In the genomic region with DNA sequence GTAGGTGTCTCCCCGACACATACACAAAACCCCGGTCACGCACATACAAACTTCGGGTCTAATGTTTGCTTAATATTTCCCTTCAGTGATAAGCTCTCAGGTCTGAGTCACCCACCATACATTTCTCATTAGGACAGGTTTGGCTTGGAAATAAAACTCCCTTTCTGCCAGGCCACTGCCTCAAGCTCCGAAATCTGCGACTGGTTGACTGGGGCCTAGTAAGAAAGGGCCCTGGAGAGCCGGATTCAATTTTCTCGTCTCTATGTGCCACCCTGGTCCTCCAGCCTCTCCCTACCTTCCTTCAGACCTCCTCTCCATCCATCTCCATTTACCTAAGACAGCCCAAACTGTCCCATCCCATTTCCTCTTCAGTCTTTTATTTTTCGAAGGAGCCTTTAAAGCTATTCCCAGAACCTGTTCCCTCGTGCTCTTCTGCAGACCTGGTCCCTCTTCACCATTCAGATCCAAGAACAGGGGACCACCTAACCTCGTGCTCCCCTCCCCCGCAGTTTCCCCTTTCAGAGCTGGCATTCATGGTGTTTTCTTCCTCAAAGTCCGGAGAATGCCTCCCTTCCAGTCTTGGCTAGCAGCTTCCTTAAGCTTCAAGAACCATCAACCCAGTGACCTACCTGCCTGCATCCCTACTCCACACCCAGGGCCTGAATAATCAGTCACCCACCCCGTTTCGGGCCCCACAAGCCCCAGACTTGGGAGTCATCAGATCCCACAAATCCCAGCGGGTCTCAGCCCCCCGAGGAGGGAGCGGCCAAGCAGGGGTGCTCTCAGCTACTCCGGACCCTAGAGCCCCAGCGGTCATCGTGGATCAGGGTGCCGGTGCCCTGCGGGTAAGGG, we compare ENCODE assay signal across 9 mouse cellular contexts. TPM values are rescaled to one million over a fixed set of nuclear protein-coding genes. Genes with fewer than 3 reads are reported as not detected.
DNase-seq lines count a peak whose midpoint lies in the region; ATAC-seq and TF ChIP-seq lines count a peak whose summit lies in the region.
"Had no signal": no experiment of that assay in that cellular context is flagged by ENCODE, and none has a peak within 500 bp of the region (broad histone marks: within the 10 kb centered on the region; RNA-seq: fewer than 3 reads in every experiment).

No protein-coding gene starts in this region.

- peak overlapping the region; percentile 97 for H3K9ac ChIP-seq in embryonic facial prominence, embryonic 11.5 days (replicated peaks; ENCODE audit: low read length)
- peak overlapping the region; percentile 96 for H3K9ac ChIP-seq in hindbrain, postnatal 0 days (replicated peaks; ENCODE audit: low read length)
- peak overlapping the region; percentile 99 for H3K9ac ChIP-seq in midbrain, postnatal 0 days (replicated peaks; ENCODE audit: low read length, poor library complexity, severe bottlenecking)

- H3K36me3 ChIP-seq in heart, embryonic 10.5 days: no peaks in the 10 kb centered on the region
- H3K36me3 ChIP-seq in E14TG2a.4 (ENCODE audit: insufficient read depth, low read length): peaks cover 21% of the 10 kb centered on the region
- H3K36me3 ChIP-seq in embryonic facial prominence, embryonic 11.5 days (replicated peaks; ENCODE audit: control insufficient read depth, insufficient read depth, low read depth, low read length): no peaks in the 10 kb centered on the region
- H3K36me3 ChIP-seq in hindbrain, postnatal 0 days (ENCODE audit: insufficient read depth, low read length): no peaks in the 10 kb centered on the region
- no peaks in the 10 kb centered on the region for H3K36me3 ChIP-seq in midbrain, postnatal 0 days (ENCODE audit: insufficient read depth, low read length)

- H3K27me3 ChIP-seq in heart, embryonic 10.5 days (ENCODE audit: insufficient read depth, poor library complexity, severe bottlenecking): no peaks in the 10 kb centered on the region
- H3K27me3 ChIP-seq in E14TG2a.4 (ENCODE audit: insufficient read depth, low read length): no peaks in the 10 kb centered on the region
- no peaks in the 10 kb centered on the region for H3K27me3 ChIP-seq in embryonic facial prominence, embryonic 11.5 days (ENCODE audit: control insufficient read depth, insufficient read depth, low read length)
- H3K27me3 ChIP-seq in hindbrain, postnatal 0 days (ENCODE audit: insufficient read depth, low read length): no peaks in the 10 kb centered on the region
- H3K27me3 ChIP-seq in midbrain, postnatal 0 days (ENCODE audit: insufficient read depth, low read length): no peaks in the 10 kb centered on the region
- H3K27me3 ChIP-seq: Patski had no signal

- DNase-seq in heart, embryonic 10.5 days (ENCODE audit: low spot score): no peak
- no peak for DNase-seq in heart, adult 9 months (ENCODE audit: low spot score in 2 of 2)
- DNase-seq in embryonic facial prominence, embryonic 11.5 days (ENCODE audit: low spot score): peak; percentile 53
- DNase-seq in hindbrain, postnatal 0 days (ENCODE audit: low spot score): peak; percentile 36
- DNase-seq in midbrain, postnatal 0 days (ENCODE audit: low spot score): peak; percentile 39
- no peak for DNase-seq in thymus, postnatal 25 days
- no peak for DNase-seq in urinary bladder, adult 18-20 months (ENCODE audit: low spot score in 2 of 2)

- peak overlapping the region; percentile 85 for H3K4me2 ChIP-seq in embryonic facial prominence, embryonic 11.5 days (ENCODE audit: low read depth, low read length)
- peak overlapping the region; percentile 80 for H3K4me2 ChIP-seq in hindbrain, postnatal 0 days (ENCODE audit: low read depth, low read length)
- H3K4me2 ChIP-seq in midbrain, postnatal 0 days (ENCODE audit: low read depth, low read length, poor library complexity, severe bottlenecking): peak overlapping the region; percentile 95

- ATAC-seq in embryonic facial prominence, embryonic 11.5 days (replicated peaks; ENCODE audit: insufficient number of reproducible peaks, low FRiP score, low TSS enrichment, low read depth): peak; percentile 42; the same call in 1 of the 2 replicates
- ATAC-seq in hindbrain, postnatal 0 days: peak; percentile 16; the same call in 1 of the 2 replicates
- peak; percentile 27; the same call in 1 of the 2 replicates for ATAC-seq in midbrain, postnatal 0 days (ENCODE audit: low FRiP score)

- peak overlapping the region; percentile 96 for H3K4me3 ChIP-seq in heart, embryonic 10.5 days
- H3K4me3 ChIP-seq in E14TG2a.4 (replicated peaks; ENCODE audit: low read length): peak overlapping the region; percentile 91
- H3K4me3 ChIP-seq in embryonic facial prominence, embryonic 11.5 days (ENCODE audit: low read depth, low read length): peak overlapping the region; percentile 78
- H3K4me3 ChIP-seq in hindbrain, postnatal 0 days (ENCODE audit: low read length): peak overlapping the region; percentile 84
- H3K4me3 ChIP-seq in midbrain, postnatal 0 days (ENCODE audit: low read depth, low read length): peak overlapping the region; percentile 80

- H3K27ac ChIP-seq in heart, embryonic 10.5 days: peak overlapping the region; percentile 98
- H3K27ac ChIP-seq in embryonic facial prominence, embryonic 11.5 days (replicated peaks; ENCODE audit: low read depth, low read length): peak overlapping the region; percentile 84
- H3K27ac ChIP-seq in hindbrain, postnatal 0 days: peak overlapping the region; percentile 95
- peak overlapping the region; percentile 99 for H3K27ac ChIP-seq in midbrain, postnatal 0 days (ENCODE audit: low read depth, low read length)

- no peak for TF ChIP-seq CTCF in E14TG2a.4 (conservative IDR thresholded peaks at IDR 0.05; ENCODE audit: low read length)
- no peak for TF ChIP-seq CTCF in hindbrain, postnatal 0 days (IDR thresholded peaks at IDR 0.05; ENCODE audit: low read depth)
- no peak for TF ChIP-seq CTCF in midbrain, postnatal 0 days (IDR thresholded peaks at IDR 0.05)

- 17% methylated on average over 23 of the region's 23 CpGs for WGBS in heart, embryonic 10.5 days
- WGBS in embryonic facial prominence, embryonic 11.5 days: 11% methylated on average over 22 of the region's 23 CpGs
- WGBS in hindbrain, postnatal 0 days: 13% methylated on average over 23 of the region's 23 CpGs
- WGBS in midbrain, postnatal 0 days: 15% methylated on average over 23 of the region's 23 CpGs

- H3K9me3 ChIP-seq in heart, embryonic 10.5 days: no peaks in the 10 kb centered on the region
- no peaks in the 10 kb centered on the region for H3K9me3 ChIP-seq in E14TG2a.4 (ENCODE audit: low read length)
- H3K9me3 ChIP-seq in embryonic facial prominence, embryonic 11.5 days (replicated peaks; ENCODE audit: control insufficient read depth, low read length): no peaks in the 10 kb centered on the region
- no peaks in the 10 kb centered on the region for H3K9me3 ChIP-seq in hindbrain, postnatal 0 days (ENCODE audit: low read length)
- no peaks in the 10 kb centered on the region for H3K9me3 ChIP-seq in midbrain, postnatal 0 days (ENCODE audit: low read length)

- H3K4me1 ChIP-seq in heart, embryonic 10.5 days: peaks cover 42% of the 10 kb centered on the region
- H3K4me1 ChIP-seq in E14TG2a.4 (replicated peaks; ENCODE audit: low read depth, low read length): peaks cover 91% of the 10 kb centered on the region
- H3K4me1 ChIP-seq in embryonic facial prominence, embryonic 11.5 days (ENCODE audit: control insufficient read depth, insufficient read depth, low read length): no peaks in the 10 kb centered on the region
- peaks cover 10% of the 10 kb centered on the region; the same call in 1 of the 2 replicates for H3K4me1 ChIP-seq in hindbrain, postnatal 0 days (ENCODE audit: insufficient read depth, low read length)
- peaks cover 14% of the 10 kb centered on the region for H3K4me1 ChIP-seq in midbrain, postnatal 0 days (ENCODE audit: insufficient read depth, low read length)

RNA-seq across cellular contexts. Expression of gene Cd276, which starts 1.0 kb away (rescaled TPM):
- 33.1 and 38.8 TPM in 2 replicates for polyA plus RNA-seq in heart, embryonic 10.5 days (2016; fragmentation: Nextera tagmentation; extraction: Ambion mirVana)
- 42.8 and 46.9 TPM in 2 replicates for polyA plus RNA-seq in embryonic facial prominence, embryonic 11.5 days (2014; fragmentation: Nextera tagmentation; extraction: Ambion mirVana)
- 23.1 and 27.2 TPM in 2 replicates for total RNA-seq in hindbrain, postnatal 0 days (2014; rRNA removed)
- 16.5 and 16.7 TPM in 2 replicates for polyA plus RNA-seq in hindbrain, postnatal 0 days (2015; fragmentation: Nextera tagmentation; extraction: Ambion mirVana)
- total RNA-seq in midbrain, postnatal 0 days (2014; rRNA removed): 23.2 and 25.5 TPM in 2 replicates
- polyA plus RNA-seq in midbrain, postnatal 0 days (2015; fragmentation: Nextera tagmentation; extraction: Ambion mirVana): 19.3 and 21.5 TPM in 2 replicates

RNA-seq across cellular contexts. Expression of gene Nptn, which starts 27.8 kb away (rescaled TPM):
- 88.3 and 103 TPM in 2 replicates for polyA plus RNA-seq in heart, embryonic 10.5 days (2016; fragmentation: Nextera tagmentation; extraction: Ambion mirVana)
- polyA plus RNA-seq in embryonic facial prominence, embryonic 11.5 days (2014; fragmentation: Nextera tagmentation; extraction: Ambion mirVana): 67.9 and 73.6 TPM in 2 replicates
- 598 and 874 TPM in 2 replicates for total RNA-seq in hindbrain, postnatal 0 days (2014; rRNA removed)
- polyA plus RNA-seq in hindbrain, postnatal 0 days (2015; fragmentation: Nextera tagmentation; extraction: Ambion mirVana): 267 and 268 TPM in 2 replicates
- 350 and 362 TPM in 2 replicates for total RNA-seq in midbrain, postnatal 0 days (2014; rRNA removed)
- 236 and 258 TPM in 2 replicates for polyA plus RNA-seq in midbrain, postnatal 0 days (2015; fragmentation: Nextera tagmentation; extraction: Ambion mirVana)

Comparison
In these comparisons a context has a peak if more than half of its experiments do, and no peak if none do; other contexts are left out.
1. DNase-seq: peak in embryonic facial prominence, embryonic 11.5 days (single experiment), hindbrain, postnatal 0 days (single experiment) and midbrain, postnatal 0 days (single experiment); none in heart, embryonic 10.5 days (single experiment), heart, adult 9 months (0 of 2), thymus, postnatal 25 days (single experiment) and urinary bladder, adult 18-20 months (0 of 2).
2. Peak in every context shown above with its lines, with median percentiles within 50 percentile points of each other: H3K27ac ChIP-seq, H3K4me3 ChIP-seq, ATAC-seq, H3K4me2 ChIP-seq and H3K9ac ChIP-seq.